Mouse (Mus musculus): Measurements from ENCODE around the gene Mcat. TPM values are rescaled to one million over a fixed set of nuclear protein-coding genes. Genes with fewer than 3 reads are reported as not detected.
"Not testable (repeated sequence)": the region's sequence is repeated elsewhere in the genome, so short reads cannot be mapped to it uniquely, and the experiment has no call there.

Mcat gene
- total RNA-seq, 2 experiments from 2014 or later: 36.6 to 39.6 TPM

DNA sequence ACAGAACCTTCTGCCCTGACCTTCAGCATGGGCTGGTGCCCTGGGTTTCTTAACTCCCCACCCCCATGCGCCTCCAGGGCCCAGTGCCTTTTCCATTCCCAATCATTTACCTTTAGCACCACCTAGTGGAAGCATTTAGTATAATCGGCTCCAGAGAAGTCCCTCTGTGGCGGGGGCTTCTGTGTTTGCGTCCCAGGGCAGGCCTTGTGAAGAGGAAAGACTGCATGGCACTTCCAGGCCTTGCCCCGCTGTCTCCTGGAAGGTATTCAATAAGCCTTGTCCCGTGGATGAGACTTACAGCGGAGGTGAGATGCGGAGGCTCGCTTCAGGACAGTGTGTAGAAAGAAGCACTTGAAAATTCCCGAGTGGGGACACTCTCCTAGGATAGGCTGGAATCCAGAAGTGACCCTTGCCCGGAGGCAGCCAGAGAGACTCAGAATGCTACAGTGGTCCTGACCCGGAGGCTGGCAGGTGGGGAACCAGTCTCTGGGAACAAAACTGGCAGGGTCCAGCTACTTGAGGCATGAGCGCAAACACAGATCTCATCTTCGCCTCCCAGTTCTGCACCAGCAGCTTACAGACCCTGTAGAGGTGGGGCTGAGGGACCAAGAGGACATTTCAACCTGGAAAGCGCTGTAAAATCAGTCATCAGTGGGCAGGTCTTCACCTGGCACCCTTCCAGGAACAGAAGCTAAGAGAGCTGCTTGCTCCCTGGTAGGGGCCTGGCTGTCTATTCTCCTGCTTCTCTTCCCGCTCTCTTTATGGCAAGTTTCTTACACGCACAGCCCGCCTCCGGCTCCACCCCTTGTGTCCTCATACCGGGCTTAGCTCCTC, 45.2 kb downstream of the Mcat start:
- intact Hi-C loops (cut with DNase I): loop anchor here (5.0 kb wide), 2 partner anchors 126 to 361 kb away; no protein-coding TSS in a partner anchor
- no peak for DNase-seq (ENCODE audit: low spot score)

DNA sequence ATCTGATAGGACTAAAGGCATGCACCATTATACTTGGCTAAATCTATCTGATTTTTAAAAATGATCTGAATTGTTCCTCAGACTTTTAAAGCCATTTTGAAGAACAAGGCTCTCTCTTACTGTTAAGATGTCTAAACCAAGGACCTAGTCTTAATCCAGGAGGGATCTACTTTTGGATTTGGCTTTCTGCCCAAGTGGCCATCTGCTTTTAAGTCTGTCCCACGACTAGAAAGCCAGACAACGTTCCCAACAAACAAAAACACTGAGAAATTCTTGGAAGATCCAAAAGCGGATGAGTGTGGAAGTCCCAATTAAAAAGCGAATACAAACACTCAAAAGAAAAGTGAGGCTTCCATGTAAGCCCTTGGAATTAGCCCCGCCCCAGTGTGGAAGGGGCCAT, 48.6 kb downstream of the Mcat start:
- DNase-seq (ENCODE audit: low spot score): no peak
- intact Hi-C loops (cut with DNase I): loop anchor here (5.0 kb wide), 2 partner anchors 123 to 358 kb away; no protein-coding TSS in a partner anchor

DNA sequence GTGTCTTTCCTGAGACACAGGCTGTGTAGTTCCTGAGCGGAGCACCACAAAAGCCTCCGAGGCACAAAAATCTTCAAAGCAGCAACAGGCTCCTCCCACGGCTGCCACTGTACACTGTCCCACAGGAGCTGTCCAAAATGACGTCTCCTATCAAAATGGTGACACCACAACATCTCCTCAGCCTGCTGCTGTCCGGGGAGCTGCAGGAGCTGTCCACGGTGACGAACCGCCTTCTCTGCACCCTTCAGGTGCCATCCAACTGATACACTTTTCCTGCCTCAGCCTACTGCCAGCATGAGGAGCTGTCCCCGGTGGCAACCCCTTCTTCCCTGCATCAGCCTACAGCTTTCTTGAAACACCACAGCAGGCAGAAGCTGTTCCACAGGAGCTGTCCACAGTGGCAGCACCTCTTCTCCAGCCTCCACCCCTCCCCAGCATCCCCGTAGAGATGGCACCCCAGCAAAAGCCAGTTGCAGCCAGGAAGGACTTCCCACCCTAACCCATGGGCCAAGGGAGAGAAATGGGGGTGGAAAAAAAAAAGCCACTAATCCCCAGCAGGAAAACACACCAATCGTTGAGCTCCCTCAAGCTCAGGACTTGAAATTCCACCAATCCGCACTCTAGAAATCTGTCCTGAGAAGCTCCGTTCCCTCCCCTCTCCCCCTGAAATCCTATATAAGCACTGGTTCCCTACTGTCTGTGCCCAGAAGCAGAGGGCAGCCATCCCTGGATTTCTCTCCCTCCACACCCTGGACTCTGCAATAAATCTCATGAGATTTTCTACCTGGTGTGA, 50.9 kb downstream of the Mcat start:
- intact Hi-C loops (cut with DNase I): no loop called here
- DNase-seq (ENCODE audit: low spot score): no peak

DNA sequence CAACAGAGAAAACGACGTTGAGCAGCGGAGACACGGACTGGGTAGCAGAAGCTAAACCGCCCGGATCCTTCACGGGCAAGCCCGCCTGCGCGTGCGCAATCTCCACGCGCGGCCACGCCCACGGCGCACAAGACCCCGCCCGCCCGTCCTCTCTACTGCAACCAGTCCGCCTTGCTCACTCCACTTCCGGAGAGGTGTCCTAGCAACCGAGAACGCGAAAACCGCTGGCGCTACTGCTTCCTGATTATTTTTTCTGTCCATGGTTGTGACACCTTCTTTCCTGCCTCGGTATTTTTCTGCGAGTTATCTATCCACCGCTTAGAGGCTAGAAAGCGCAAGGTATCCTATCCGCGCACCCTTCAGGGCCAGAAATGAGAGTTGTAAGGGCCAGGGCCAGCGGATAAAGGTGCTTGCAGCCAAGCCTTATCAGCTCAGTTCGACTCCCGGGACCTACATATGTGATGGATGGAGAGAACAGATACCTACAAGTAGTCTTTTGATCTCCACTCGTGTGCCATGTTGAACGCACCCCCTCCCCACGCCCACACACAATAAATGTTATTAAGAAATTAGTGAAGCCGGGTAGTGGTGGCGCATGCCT, 52.7 kb downstream of the Mcat start, which contains the start of gene Ttll1:
Gene Ttll1, minus strand, starts transcription at position 89 of the 601 bp plus-strand sequence.
- peak; percentile 90 for DNase-seq (ENCODE audit: low spot score)
- intact Hi-C loops (cut with DNase I): no loop called here

DNA sequence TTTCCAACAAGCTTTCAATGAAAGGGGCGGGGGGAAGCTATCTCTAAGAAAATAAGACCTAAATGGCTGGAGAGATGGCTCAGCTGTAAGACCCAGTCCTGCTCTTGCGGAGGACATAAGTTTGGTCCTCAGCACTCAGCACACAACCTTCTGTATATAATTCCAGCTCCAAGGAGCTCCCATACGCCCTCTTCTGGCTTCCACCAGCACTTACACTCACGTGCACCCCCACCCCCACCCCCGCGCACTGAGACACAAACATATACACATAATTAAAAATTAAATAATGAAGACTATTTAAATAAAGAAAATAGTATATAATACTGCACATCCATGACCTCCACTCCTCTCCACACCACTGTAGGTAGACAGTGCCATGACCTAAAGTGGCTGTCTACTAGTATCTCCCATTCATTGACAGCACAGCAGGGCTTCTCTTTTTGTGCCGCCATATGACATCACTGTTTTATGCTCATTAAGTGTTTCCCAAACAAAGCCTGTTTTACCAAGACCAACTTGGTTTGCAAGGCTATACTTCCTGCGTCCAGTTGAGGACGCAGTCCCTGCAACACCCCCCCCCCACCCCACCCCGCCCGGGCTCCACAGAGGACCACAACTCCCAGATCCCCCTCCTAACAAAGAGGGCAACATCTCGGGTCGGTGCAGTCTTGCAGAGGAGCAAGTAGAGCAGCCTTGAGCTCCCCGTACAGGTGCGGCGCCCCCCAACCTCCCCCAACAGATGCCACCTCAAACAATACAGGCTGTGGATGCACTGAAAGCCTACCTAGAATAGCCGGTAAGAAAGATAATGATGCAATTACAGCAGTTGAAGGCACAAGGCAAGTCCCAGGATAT, 53.4 kb downstream of the Mcat start:
- DNase-seq (ENCODE audit: low spot score): no peak
- intact Hi-C loops (cut with DNase I): no loop called here

DNA sequence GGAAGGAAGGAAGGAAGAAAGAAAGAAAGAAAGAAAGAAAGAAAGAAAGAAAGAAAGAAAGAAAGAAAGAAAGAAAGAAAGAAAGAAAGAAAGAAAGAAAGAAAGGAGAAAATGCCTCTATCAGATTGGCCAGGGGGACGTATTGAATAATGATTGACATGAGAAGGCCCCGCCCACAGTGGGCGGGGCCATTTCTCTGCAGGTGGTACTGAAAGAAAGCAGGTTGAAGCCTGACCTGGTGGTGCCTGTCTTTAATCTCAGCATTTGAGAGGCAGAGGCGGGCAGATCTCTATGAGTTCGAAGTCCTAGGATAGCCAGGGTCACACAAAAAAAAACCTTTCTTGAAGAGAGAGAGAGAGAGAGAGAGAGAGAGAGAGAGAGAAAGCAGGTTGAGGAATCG, 62.1 kb downstream of the Mcat start:
- DNase-seq (ENCODE audit: low spot score); intact Hi-C loops (cut with DNase I): not testable (repeated sequence)

DNA sequence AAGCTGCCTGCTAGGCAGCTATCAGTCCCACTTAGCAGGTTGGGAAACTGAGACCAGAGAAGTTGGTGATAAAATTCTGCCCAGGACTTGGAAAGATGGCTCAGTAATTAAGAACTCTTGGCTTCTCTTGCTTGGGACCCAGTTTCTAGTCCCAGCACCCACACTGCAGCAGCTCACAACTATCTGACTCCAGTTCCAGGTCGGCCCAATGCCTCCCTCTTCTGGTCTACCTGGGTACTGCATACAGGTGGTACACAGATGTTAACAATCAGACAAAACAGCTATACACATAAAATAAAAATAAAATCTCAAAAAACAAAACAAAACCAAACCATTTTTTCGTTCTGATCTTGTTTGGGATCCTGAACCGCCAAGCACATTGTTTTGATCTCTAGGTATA, 63.2 kb downstream of the Mcat start:
- DNase-seq (ENCODE audit: low spot score): no peak

DNA sequence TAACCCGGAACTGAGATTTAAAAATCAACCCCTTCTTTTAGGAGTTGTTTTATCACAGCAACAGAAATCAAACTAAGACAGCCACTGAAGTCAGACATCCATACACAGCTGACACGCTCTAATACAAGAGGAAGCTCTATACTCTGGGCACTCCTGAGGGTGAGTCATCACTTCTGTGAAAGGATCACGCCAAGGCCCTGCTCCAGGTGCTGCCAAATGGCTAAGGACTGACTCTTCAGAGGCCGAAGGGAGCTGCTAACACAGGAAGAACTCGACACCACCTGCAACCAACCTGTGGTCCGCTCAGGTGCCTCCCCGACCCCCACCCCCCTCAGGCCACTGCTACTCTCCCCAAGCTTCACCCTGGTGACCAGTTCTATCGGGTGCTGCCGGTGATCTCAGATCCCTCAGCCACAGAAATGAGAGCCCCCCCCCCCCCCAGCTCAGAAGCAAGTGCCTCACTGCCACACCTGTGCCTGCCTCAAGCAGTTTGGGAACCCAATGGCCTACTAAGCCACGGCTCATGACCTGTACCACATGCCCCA, 64.3 kb downstream of the Mcat start:
- intact Hi-C loops (cut with DNase I): no loop called here
- DNase-seq (ENCODE audit: low spot score): no peak

More for the DNA sequence above, 63.2 kb downstream of the Mcat start:
- intact Hi-C loops (cut with DNase I): no loop called here

DNA sequence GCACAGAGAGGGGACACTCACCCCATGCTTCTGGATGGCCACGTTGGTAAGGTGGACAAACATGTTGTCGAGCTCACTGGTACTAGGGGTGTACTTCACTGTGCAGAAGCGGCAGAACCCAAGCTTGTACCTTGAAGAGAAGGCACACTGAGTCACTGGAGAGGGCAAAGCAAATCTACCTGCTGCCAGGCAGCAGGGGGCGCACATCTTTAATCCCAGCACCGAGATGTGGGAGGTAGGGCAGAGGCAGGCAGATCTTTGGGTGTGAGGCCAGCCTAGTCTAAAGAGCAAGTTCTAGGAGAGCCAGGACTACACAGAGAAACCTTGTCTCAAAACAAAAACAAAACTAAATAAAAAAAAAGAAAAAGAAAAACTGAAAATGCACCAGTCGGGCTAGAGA, 66.3 kb downstream of the Mcat start:
- intact Hi-C loops (cut with DNase I): no loop called here
- DNase-seq (ENCODE audit: low spot score): no peak

Small RNA genes lying within 50 kb of the gene (microRNA-seq; reads per million reads assigned to microRNA genes)
- gene Gm24575: not detected

Other genes starting within 250 kb of the Mcat start
- gene Arfgap3, start 213.5 kb downstream of the Mcat start, total RNA-seq (2021): 10 to 100 TPM in 1 of 2 experiments, 1 to 10 TPM in 1; 8.7 to 10.3 TPM
- 100 to 1,000 TPM; 179 to 215 TPM for gene Pacsin2, start 99.2 kb downstream of the Mcat start, total RNA-seq (2021)
- gene Ttll1, start 52.9 kb downstream of the Mcat start, total RNA-seq (2021): 10 to 100 TPM; 49.0 to 53.0 TPM
- gene Bik, start 36.9 kb downstream of the Mcat start, total RNA-seq (2021): 10 to 100 TPM in 1 of 2 experiments, 1 to 10 TPM in 1; 9.3 to 11.8 TPM
- gene Tspo, start 195 bp downstream of the Mcat start, total RNA-seq (2021): 10 to 100 TPM; 61.7 to 65.1 TPM
- gene Ttll12, start 31.4 kb upstream of the Mcat start, total RNA-seq (2021): 1 to 10 TPM; 5.5 to 6.1 TPM
- gene Scube1, start 161.2 kb upstream of the Mcat start, total RNA-seq (2021): 1 to 10 TPM; 1.1 to 1.2 TPM
- not detected for gene Mpped1, start 215.7 kb upstream of the Mcat start, total RNA-seq (2021)